Mouse (Mus musculus) cortical plate, adult 2 months (tissue): ENCODE data around the gene Itga5.

Experiments used
- CTCF ChIP-seq: fragments of 200-500 bp; IDR thresholded peaks from 2 replicates; pipeline ENCODE4 v1.5.1; 2011; ENCODE audit warnings: mild to moderate bottlenecking, control low read depth, low read length; ENCODE audit not compliant: insufficient read depth; ENCODE audit errors: extremely low read depth
- POLR2A ChIP-seq: fragments of 200-500 bp; IDR thresholded peaks from 2 replicates; pipeline ENCODE4 v1.6.1; 2011; ENCODE audit warnings: mild to moderate bottlenecking, low read length, control low read depth; ENCODE audit not compliant: insufficient read depth; ENCODE audit errors: extremely low read depth

- TF ChIP-seq POLR2A (no peak), CTCF (no peak)
Observed at GRCm38 (mm10) chr15:103338829-103339165, 27.8 kb downstream of the Itga5 start.
